Mouse (Mus musculus) kidney, embryonic 15.5 days (tissue): ENCODE measurements around the gene Fam214b. TPM values are rescaled to one million over a fixed set of nuclear protein-coding genes. Genes with fewer than 3 reads are reported as not detected.

Experiments used
- ATAC-seq: fragments of 200-750 bp; cut with Nextera tagmentation; replicated peaks from 2 replicates; pipeline ENCODE4 v1.8.0; 2017; ENCODE audit warnings: moderate TSS enrichment; ENCODE audit not compliant: low FRiP score
- H3K27ac ChIP-seq: fragments of 300-500 bp; sonication (generic); 2 replicates; pipeline ENCODE4 v1.5.1; 2015; ENCODE audit warnings: mild to moderate bottlenecking, inconsistent platforms
- H3K27me3 ChIP-seq: fragments of 300-500 bp; sonication (generic); 2 replicates; pipeline ENCODE4 v1.6.1; 2015; ENCODE audit warnings: inconsistent platforms
- H3K36me3 ChIP-seq: fragments of 300-500 bp; sonication (generic); 2 replicates; pipeline ENCODE4 v1.6.1; 2015; ENCODE audit warnings: inconsistent platforms
- H3K4me1 ChIP-seq: fragments of 300-500 bp; sonication (generic); 2 replicates; pipeline ENCODE4 v1.6.1; 2015; ENCODE audit warnings: inconsistent platforms
- H3K4me2 ChIP-seq: fragments of 300-500 bp; sonication (generic); 2 replicates; pipeline ENCODE4 v1.6.1; 2015; ENCODE audit warnings: moderate library complexity, mild to moderate bottlenecking, inconsistent platforms
- H3K4me3 ChIP-seq: fragments of 300-500 bp; sonication (generic); replicated peaks from 2 replicates; pipeline ENCODE4 v1.5.1; 2015; ENCODE audit warnings: mild to moderate bottlenecking, inconsistent platforms
- H3K9ac ChIP-seq: fragments of 300-500 bp; sonication (generic); 2 replicates; pipeline ENCODE4 v1.6.1; 2015; ENCODE audit warnings: mild to moderate bottlenecking, inconsistent platforms
- H3K9me3 ChIP-seq: fragments of 300-500 bp; sonication (generic); replicated peaks from 2 replicates; pipeline ENCODE4 v1.6.1; 2016; ENCODE audit warnings: inconsistent platforms
- WGBS: fragments of 180-500 bp; shearing (Covaris S2); methylation state at CpG from one replicate; pipeline ENCODE4 v1.1.7; 2015; ENCODE audit warnings: mixed read lengths; 5-methylcytosine and 5-hydroxymethylcytosine counted together
- polyA plus RNA-seq: library from polyadenylated mRNA; unstranded; fragments of >200 nt; fragmentation: Nextera tagmentation; extraction: Ambion mirVana; gene quantifications from 2 replicates; pipeline ENCODE4 v1.2.1, GENCODE M21; 2015

Fam214b gene
- polyA plus RNA-seq, 1 experiment from 2014 or later = 11.8 TPM

- no peak for ATAC-seq
- Histone ChIP-seq H3K4me1 (peaks cover 26% of the 10 kb centered on the region), H3K36me3 (peaks cover 35% of the 10 kb centered on the region), H3K27ac (no peak overlapping the region), H3K27me3 (no peaks in the 10 kb centered on the region), H3K4me3 (no peak overlapping the region), H3K4me2 (no peak overlapping the region), H3K9ac (no peak overlapping the region), H3K9me3 (no peaks in the 10 kb centered on the region)
- 73% methylated on average over 4 of the region's 4 CpGs for WGBS
Observed at GRCm38 (mm10) chr4:43037860-43038566, 8.0 kb downstream of the Fam214b start.

- 81% methylated on average over 10 of the region's 10 CpGs for WGBS
- no peak for ATAC-seq
- H3K36me3 ChIP-seq = peaks cover 35% of the 10 kb centered on the region
Observed at GRCm38 (mm10) chr4:43036356-43036755, 9.7 kb downstream of the Fam214b start.

GRCm38 (mm10) chr4:43035851-43036250 lies 10.2 kb downstream of the Fam214b start:
- H3K27me3 ChIP-seq = no peaks in the 10 kb centered on the region
- no peaks in the 10 kb centered on the region for H3K9me3 ChIP-seq
- H3K27ac ChIP-seq = no peak overlapping the region
- no peak overlapping the region for H3K4me2 ChIP-seq
- ATAC-seq = no peak
- peaks cover 35% of the 10 kb centered on the region for H3K36me3 ChIP-seq
- H3K9ac ChIP-seq = no peak overlapping the region
- no peak overlapping the region for H3K4me3 ChIP-seq
- H3K4me1 ChIP-seq = peaks cover 32% of the 10 kb centered on the region
- 85% methylated on average over 6 of the region's 6 CpGs for WGBS

More at GRCm38 (mm10) chr4:43036356-43036755, 9.7 kb downstream of the Fam214b start:
- Histone ChIP-seq H3K4me2 (no peak overlapping the region), H3K4me3 (no peak overlapping the region), H3K27me3 (no peaks in the 10 kb centered on the region), H3K9ac (no peak overlapping the region), H3K27ac (no peak overlapping the region), H3K4me1 (peaks cover 33% of the 10 kb centered on the region), H3K9me3 (no peaks in the 10 kb centered on the region)

GRCm38 (mm10) chr4:43033481-43033880 lies 12.5 kb downstream of the Fam214b start:
- 89% methylated on average over 14 of the region's 14 CpGs for WGBS
- no peak overlapping the region for H3K4me2 ChIP-seq
- peaks cover 49% of the 10 kb centered on the region for H3K36me3 ChIP-seq
- peaks cover 25% of the 10 kb centered on the region for H3K4me1 ChIP-seq
- no peaks in the 10 kb centered on the region for H3K27me3 ChIP-seq
- no peak overlapping the region for H3K9ac ChIP-seq
- H3K4me3 ChIP-seq = no peak overlapping the region
- no peak overlapping the region for H3K27ac ChIP-seq
- ATAC-seq = no peak
- no peaks in the 10 kb centered on the region for H3K9me3 ChIP-seq

- 90% methylated on average over 1 of the region's 1 CpGs for WGBS
Observed at GRCm38 (mm10) chr4:43032501-43032900, 13.5 kb downstream of the Fam214b start.

GRCm38 (mm10) chr4:43031237-43031995 lies 14.6 kb downstream of the Fam214b start, which contains the start of gene Stoml2:
TSS of gene Stoml2 (minus strand) at chr4:43031710.
- Histone ChIP-seq H3K9me3 (no peaks in the 10 kb centered on the region), H3K9ac (peak within 1 kb of the TSS; percentile 78), H3K27me3 (no peaks in the 10 kb centered on the region), H3K36me3 (peaks cover 65% of the 10 kb centered on the region), H3K27ac (peak within 1 kb of the TSS; percentile 93), H3K4me1 (peaks cover 21% of the 10 kb centered on the region), H3K4me3 (peak within 1 kb of the TSS; percentile 73), H3K4me2 (peak within 1 kb of the TSS; percentile 87)
- ATAC-seq = peak; percentile 97
- WGBS = under 1% methylated on average over 38 of the region's 38 CpGs

More at GRCm38 (mm10) chr4:43032501-43032900, 13.5 kb downstream of the Fam214b start:
- H3K36me3 ChIP-seq = peaks cover 59% of the 10 kb centered on the region
- no peak overlapping the region for H3K27ac ChIP-seq
- no peak overlapping the region for H3K9ac ChIP-seq
- peaks cover 21% of the 10 kb centered on the region for H3K4me1 ChIP-seq
- H3K4me3 ChIP-seq = no peak overlapping the region
- H3K27me3 ChIP-seq = no peaks in the 10 kb centered on the region
- no peak overlapping the region for H3K4me2 ChIP-seq
- ATAC-seq = no peak
- no peaks in the 10 kb centered on the region for H3K9me3 ChIP-seq

GRCm38 (mm10) chr4:43030780-43031230 lies 15.2 kb downstream of the Fam214b start:
- WGBS = 2% methylated on average over 28 of the region's 28 CpGs
- H3K4me3 ChIP-seq = peak overlapping the region; percentile 73
- no peaks in the 10 kb centered on the region for H3K9me3 ChIP-seq
- H3K27me3 ChIP-seq = no peaks in the 10 kb centered on the region
- peak; percentile 68 for ATAC-seq
- peaks cover 21% of the 10 kb centered on the region for H3K4me1 ChIP-seq
- H3K27ac ChIP-seq = peak overlapping the region; percentile 93
- H3K9ac ChIP-seq = peak overlapping the region; percentile 78
- H3K36me3 ChIP-seq = peaks cover 60% of the 10 kb centered on the region
- peak overlapping the region; percentile 87 for H3K4me2 ChIP-seq

GRCm38 (mm10) chr4:43030352-43030751 lies 15.7 kb downstream of the Fam214b start:
- H3K27me3 ChIP-seq = no peaks in the 10 kb centered on the region
- H3K4me1 ChIP-seq = peaks cover 21% of the 10 kb centered on the region
- peak overlapping the region; percentile 78 for H3K9ac ChIP-seq
- 57% methylated on average over 9 of the region's 9 CpGs for WGBS
- H3K4me3 ChIP-seq = peak overlapping the region; percentile 73
- no peak for ATAC-seq
- H3K4me2 ChIP-seq = peak overlapping the region; percentile 87
- no peaks in the 10 kb centered on the region for H3K9me3 ChIP-seq
- peak overlapping the region; percentile 93 for H3K27ac ChIP-seq
- peaks cover 56% of the 10 kb centered on the region for H3K36me3 ChIP-seq

- no peak for ATAC-seq
- Histone ChIP-seq H3K9me3 (no peaks in the 10 kb centered on the region), H3K4me1 (peaks cover 26% of the 10 kb centered on the region), H3K4me3 (0 out of 2 replicates have a peak overlapping the region, but pooled peaks have one; percentile 73), H3K4me2 (no peak overlapping the region; the same call in 1 of the 2 replicates), H3K27ac (no peak overlapping the region), H3K36me3 (peaks cover 52% of the 10 kb centered on the region), H3K9ac (no peak overlapping the region), H3K27me3 (no peaks in the 10 kb centered on the region)
- 94% methylated on average over 9 of the region's 9 CpGs for WGBS
Observed at GRCm38 (mm10) chr4:43029749-43030148, 16.3 kb downstream of the Fam214b start.

- ATAC-seq = no peak
Observed at GRCm38 (mm10) chr4:43029121-43029520, 16.9 kb downstream of the Fam214b start.

GRCm38 (mm10) chr4:43025084-43025960 lies 20.7 kb downstream of the Fam214b start, which contains the start of gene Pigo:
TSS of gene Pigo (minus strand) at chr4:43025819.
- H3K27me3 ChIP-seq = no peaks in the 10 kb centered on the region
- peaks cover 25% of the 10 kb centered on the region for H3K4me1 ChIP-seq
- no peaks in the 10 kb centered on the region for H3K9me3 ChIP-seq
- ATAC-seq = peak; percentile 93
- H3K27ac ChIP-seq = peak within 1 kb of the TSS; percentile 94
- peak within 1 kb of the TSS; percentile 53 for H3K4me3 ChIP-seq
- WGBS = 6% methylated on average over 42 of the region's 42 CpGs
- peak within 1 kb of the TSS; percentile 86 for H3K4me2 ChIP-seq
- peaks cover 68% of the 10 kb centered on the region for H3K36me3 ChIP-seq
- peak within 1 kb of the TSS; percentile 65 for H3K9ac ChIP-seq

More at GRCm38 (mm10) chr4:43029121-43029520, 16.9 kb downstream of the Fam214b start:
- Histone ChIP-seq H3K4me1 (peaks cover 32% of the 10 kb centered on the region), H3K9ac (no peak overlapping the region), H3K4me2 (no peak overlapping the region), H3K27me3 (no peaks in the 10 kb centered on the region), H3K9me3 (no peaks in the 10 kb centered on the region), H3K36me3 (peaks cover 46% of the 10 kb centered on the region), H3K4me3 (no peak overlapping the region), H3K27ac (no peak overlapping the region)
- 93% methylated on average over 7 of the region's 7 CpGs for WGBS
